Mouse (Mus musculus) liver, postnatal 0 days (tissue): ENCODE results near the gene Nepn.

ENCODE experiments used
- CTCF ChIP-seq: sonication (generic); IDR thresholded peaks from 2 replicates; pipeline ENCODE4 v1.5.1; 2016; ENCODE audit warnings: antibody characterized with exemption, low read depth
- EP300 ChIP-seq: IDR thresholded peaks from 2 replicates; pipeline ENCODE4 v1.6.1; 2016; ENCODE audit warnings: antibody characterized with exemption, low read depth, mild to moderate bottlenecking

DNA sequence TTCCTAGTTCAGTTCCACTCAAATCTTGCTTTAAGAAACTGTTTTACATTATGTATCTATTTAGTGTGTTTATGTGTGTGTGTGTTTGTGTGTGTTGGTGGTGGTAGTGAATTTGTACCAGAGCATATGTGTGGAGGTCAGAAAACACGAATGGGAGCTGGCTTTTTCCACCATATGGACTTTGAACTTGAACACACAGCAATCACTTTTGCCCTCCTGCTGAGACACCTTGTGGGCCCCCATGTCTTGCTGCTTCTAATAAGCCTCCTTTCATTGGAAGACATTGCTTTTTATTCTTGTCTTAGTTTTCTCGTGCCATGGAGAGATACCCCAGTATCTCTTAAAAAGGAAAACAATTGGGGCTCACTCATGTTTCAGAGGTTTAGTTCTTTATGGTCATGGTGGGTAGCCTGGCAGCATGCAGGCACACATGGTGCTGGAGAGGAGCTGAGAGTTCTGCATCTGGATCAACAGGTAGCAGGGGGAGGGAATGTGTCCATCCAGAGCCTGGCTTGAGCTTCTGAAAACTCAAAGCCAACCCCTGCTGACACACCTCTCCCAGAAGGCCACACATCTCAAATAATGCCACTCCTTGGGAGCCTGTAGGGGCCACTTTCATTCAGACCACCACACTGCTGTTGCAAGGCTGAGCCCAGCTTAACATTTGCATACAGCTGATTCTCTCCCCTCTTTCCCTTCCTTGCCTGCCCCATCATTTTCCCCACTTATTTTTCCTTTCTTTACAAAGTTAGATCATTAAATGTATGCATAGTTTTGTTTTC, 39.1 kb downstream of the Nepn start:
- TF ChIP-seq CTCF = no peak
- TF ChIP-seq EP300 = no peak
